Mouse (Mus musculus) gastrocnemius, adult 2 months (tissue): ENCODE measurements around the gene Zfp354a. TPM values are rescaled to one million over a fixed set of nuclear protein-coding genes. Genes with fewer than 3 reads are reported as not detected.
"Not testable (repeated sequence)": the region's sequence is repeated elsewhere in the genome, so short reads cannot be mapped to it uniquely, and the experiment has no call there.

ENCODE experiments used
- DNase-seq: peaks from one replicate; pipeline ENCODE4 v3.0.0; 2022
- H3K27ac ChIP-seq: fragments of 200-600 bp; 2 replicates; pipeline ENCODE4 v1.8.1; 2022; ENCODE audit warnings: mild to moderate bottlenecking
- H3K4me3 ChIP-seq: fragments of 200-600 bp; 2 replicates; pipeline ENCODE4 v1.8.1; 2022; ENCODE audit warnings: mild to moderate bottlenecking, moderate library complexity
- CTCF ChIP-seq: fragments of 200-600 bp; IDR thresholded peaks from 2 replicates; pipeline ENCODE4 v1.8.1; 2022; ENCODE audit warnings: antibody characterized with exemption, mild to moderate bottlenecking, moderate library complexity
- intact Hi-C: fragments of 180-260 bp; cut with DNase I; formaldehyde crosslinking; loops from one replicate; pipeline ENCODE4 v1.15.1; 2025
- long read RNA-seq, 2 experiments: library from polyadenylated mRNA; stranded (forward); transcript quantifications; one replicate each; pipeline ENCODE4 v2.0.0; 2021
- total RNA-seq, 2 experiments: library from RNA; stranded (reverse); gene quantifications; 2 replicates each; pipeline ENCODE4 v1.2.3; 2021

Gene Zfp354a
- 1 to 10 TPM; 4.2 to 4.5 TPM for total RNA-seq
- long read RNA-seq, experiment 1, partial matches to known transcripts = 0 of 6 reads
- long read RNA-seq, experiment 1, other reads (novel, unspliced or antisense) = 3 of 6 reads
- long read RNA-seq, experiment 2, partial matches to known transcripts = 0 of 4 reads
- long read RNA-seq, experiment 2, other reads (novel, unspliced or antisense) = 2 of 4 reads

DNA sequence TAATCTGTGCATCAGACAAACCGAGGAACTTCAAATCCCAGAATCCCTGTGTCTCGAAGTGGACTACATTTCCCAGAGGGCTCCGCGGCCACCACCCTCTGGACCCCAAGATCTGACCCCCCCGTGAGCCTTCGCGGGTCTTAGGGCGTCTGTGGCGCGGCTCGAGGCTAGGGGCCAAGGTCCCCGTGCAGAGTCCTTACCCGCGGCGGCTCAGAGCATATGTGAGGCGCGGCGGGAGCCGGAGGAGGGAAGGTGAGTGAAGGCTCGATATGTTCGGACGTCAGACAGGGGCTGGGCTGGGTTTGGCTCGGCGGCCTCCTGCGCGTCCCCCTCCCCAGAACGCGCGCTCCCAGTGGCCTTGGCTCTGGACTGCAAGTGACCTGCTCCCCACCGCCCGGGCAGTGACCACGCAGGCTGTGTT, at the start of gene Zfp354a:
Zfp354a (plus strand) TSS at position 107 of the 421 bp plus-strand sequence.
- DNase-seq = peak; percentile 84
- Histone ChIP-seq H3K4me3 (peak within 1 kb of the TSS; percentile 91), H3K27ac (peak within 1 kb of the TSS; percentile 86)
- intact Hi-C loops = loop anchor here (1.0 to 5.0 kb wide), 2 partner anchors 128 to 232 kb away; partner anchors contain the start of genes Zfp354b and Zfp354c
- peak; percentile 5; the same call in 1 of the 2 replicates for TF ChIP-seq CTCF

- no peak for TF ChIP-seq CTCF
- DNase-seq = no peak
- no peak overlapping the region for H3K27ac ChIP-seq
- intact Hi-C loops = loop anchor here (1.0 kb wide), 1 partner anchor 32 kb away; no protein-coding TSS in a partner anchor
- no peak overlapping the region for H3K4me3 ChIP-seq
Observed at GRCm38 (mm10) chr11:51011821-51012220, 47.2 kb upstream of the Zfp354a start.

- H3K27ac ChIP-seq = no peak within 1 kb of the TSS
- H3K4me3 ChIP-seq = no peak within 1 kb of the TSS
- DNase-seq = no peak
- intact Hi-C loops = no loop called here
- TF ChIP-seq CTCF = no peak
Observed at GRCm38 (mm10) chr11:51013936-51014335, 45.1 kb upstream of the Zfp354a start, which contains the start of gene Olfr54. Gene Olfr54, plus strand, starts transcription at chr11:51014236.

DNA sequence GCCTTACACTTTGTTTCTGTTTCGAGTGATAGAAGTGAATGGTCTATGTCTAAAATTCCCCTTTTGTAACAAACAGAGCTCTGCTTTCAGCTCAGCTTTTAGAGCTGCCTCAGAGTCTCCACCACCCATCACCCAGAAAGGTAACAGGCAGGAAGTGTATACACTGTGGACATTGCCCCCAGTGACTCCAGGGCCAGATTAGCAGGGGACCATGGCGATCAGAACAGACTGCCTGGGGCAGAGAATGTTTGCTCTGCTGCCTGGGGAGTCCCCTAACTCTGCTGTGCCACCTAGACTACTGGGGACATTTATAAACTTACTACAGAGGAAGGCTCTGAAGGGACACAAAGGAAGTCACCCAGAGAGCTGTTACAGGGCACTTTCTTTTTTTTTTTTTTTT, 42.7 kb upstream of the Zfp354a start:
- Histone ChIP-seq H3K4me3 (no peak overlapping the region), H3K27ac (no peak overlapping the region)
- intact Hi-C loops = no loop called here
- TF ChIP-seq CTCF = no peak
- DNase-seq = no peak

GRCm38 (mm10) chr11:51026811-51027210, 32.2 kb upstream of the Zfp354a start:
- H3K27ac ChIP-seq, intact Hi-C loops, H3K4me3 ChIP-seq, DNase-seq: not testable (repeated sequence)

GRCm38 (mm10) chr11:51029381-51029780, 29.7 kb upstream of the Zfp354a start:
- intact Hi-C loops = not testable (repeated sequence)

GRCm38 (mm10) chr11:51030225-51030624, 28.8 kb upstream of the Zfp354a start:
- intact Hi-C loops = no loop called here

More at GRCm38 (mm10) chr11:51029381-51029780, 29.7 kb upstream of the Zfp354a start:
- H3K4me3 ChIP-seq, H3K27ac ChIP-seq, DNase-seq: not testable (repeated sequence)

GRCm38 (mm10) chr11:51032851-51033250, 26.2 kb upstream of the Zfp354a start:
- H3K4me3 ChIP-seq = no peak overlapping the region
- peak; percentile 86 for TF ChIP-seq CTCF
- intact Hi-C loops = loop anchor here (1.0 kb wide), 1 partner anchor 93 kb away; no protein-coding TSS in a partner anchor
- H3K27ac ChIP-seq = no peak overlapping the region
- no peak for DNase-seq

More at GRCm38 (mm10) chr11:51030225-51030624, 28.8 kb upstream of the Zfp354a start:
- H3K4me3 ChIP-seq = no peak overlapping the region
- no peak for TF ChIP-seq CTCF
- no peak for DNase-seq
- no peak overlapping the region for H3K27ac ChIP-seq

GRCm38 (mm10) chr11:51034141-51034540, 24.9 kb upstream of the Zfp354a start:
- H3K27ac ChIP-seq, DNase-seq, H3K4me3 ChIP-seq, intact Hi-C loops: not testable (repeated sequence)

DNA sequence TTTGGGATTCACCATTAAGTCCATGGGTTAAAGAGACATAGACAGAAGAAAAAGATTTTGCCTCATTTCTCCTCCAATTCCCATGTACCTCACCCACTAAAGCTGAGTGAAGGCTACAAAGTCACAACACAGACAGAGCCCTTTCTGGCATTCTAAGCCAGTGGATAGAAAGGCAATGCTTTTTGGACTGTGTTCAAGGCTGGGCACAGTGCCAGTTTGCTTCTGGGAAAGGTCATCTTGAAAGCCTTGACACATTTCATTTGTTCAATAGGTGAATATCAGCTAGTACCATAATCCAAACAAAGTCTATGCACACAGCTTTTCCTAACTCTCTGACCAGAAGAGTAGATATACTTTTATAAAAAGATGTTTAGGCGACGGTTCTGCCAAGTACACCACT, 23.1 kb upstream of the Zfp354a start:
- Histone ChIP-seq H3K27ac (no peak overlapping the region), H3K4me3 (no peak overlapping the region)
- DNase-seq = no peak
- intact Hi-C loops = no loop called here
- TF ChIP-seq CTCF = no peak

DNA sequence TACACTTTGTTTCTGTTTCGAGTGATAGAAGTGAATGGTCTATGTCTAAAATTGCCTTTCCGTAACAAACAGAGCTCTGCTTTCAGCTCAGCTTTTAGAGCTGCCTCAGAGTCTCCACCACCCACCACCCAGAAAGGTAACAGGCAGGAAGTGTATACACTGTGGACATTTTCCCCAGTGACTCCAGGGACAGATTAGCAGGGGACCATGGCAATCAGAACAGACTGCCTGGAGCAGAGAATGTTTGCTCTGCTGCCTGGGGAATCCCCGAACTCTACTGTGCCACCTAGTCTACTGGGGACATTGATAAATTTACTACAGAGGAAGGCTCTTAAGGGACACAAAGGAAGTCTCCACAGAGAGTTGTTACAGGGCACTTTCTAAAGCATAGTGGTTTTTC, 14.3 kb upstream of the Zfp354a start:
- H3K27ac ChIP-seq, H3K4me3 ChIP-seq, DNase-seq: not testable (repeated sequence)
- intact Hi-C loops = loop anchor here (1.0 kb wide), 1 partner anchor 33 kb away; no protein-coding TSS in a partner anchor

GRCm38 (mm10) chr11:51047809-51048208, 11.2 kb upstream of the Zfp354a start, which contains the start of gene Olfr1375:
Gene Olfr1375, plus strand, starts transcription at chr11:51048109.
- intact Hi-C loops, H3K27ac ChIP-seq, DNase-seq, H3K4me3 ChIP-seq: not testable (repeated sequence)

- TF ChIP-seq CTCF = no peak
- H3K27ac ChIP-seq = no peak overlapping the region
- H3K4me3 ChIP-seq = no peak overlapping the region
- no peak for DNase-seq
- intact Hi-C loops = no loop called here
Observed at GRCm38 (mm10) chr11:51051678-51052077, 7.4 kb upstream of the Zfp354a start.

- no peak for DNase-seq
- TF ChIP-seq CTCF = peak; percentile 8; the same call in 1 of the 2 replicates
- H3K27ac ChIP-seq = no peak overlapping the region
- intact Hi-C loops = no loop called here
- no peak overlapping the region for H3K4me3 ChIP-seq
Observed at GRCm38 (mm10) chr11:51053230-51053629, 5.8 kb upstream of the Zfp354a start.
